Mouse (Mus musculus) bone marrow macrophage, adult 2 months (primary cell): ENCODE results near the gene Bnip2.

Source experiments
- CTCF ChIP-seq: IDR thresholded peaks from 2 replicates; pipeline ENCODE4 v1.5.1; 2012; ENCODE audit warnings: low read depth, mild to moderate bottlenecking, low read length, moderate library complexity
- POLR2A ChIP-seq: IDR thresholded peaks from 2 replicates; pipeline ENCODE4 v1.6.1; 2012; ENCODE audit warnings: mild to moderate bottlenecking, low read depth, low read length, borderline replicate concordance

DNA sequence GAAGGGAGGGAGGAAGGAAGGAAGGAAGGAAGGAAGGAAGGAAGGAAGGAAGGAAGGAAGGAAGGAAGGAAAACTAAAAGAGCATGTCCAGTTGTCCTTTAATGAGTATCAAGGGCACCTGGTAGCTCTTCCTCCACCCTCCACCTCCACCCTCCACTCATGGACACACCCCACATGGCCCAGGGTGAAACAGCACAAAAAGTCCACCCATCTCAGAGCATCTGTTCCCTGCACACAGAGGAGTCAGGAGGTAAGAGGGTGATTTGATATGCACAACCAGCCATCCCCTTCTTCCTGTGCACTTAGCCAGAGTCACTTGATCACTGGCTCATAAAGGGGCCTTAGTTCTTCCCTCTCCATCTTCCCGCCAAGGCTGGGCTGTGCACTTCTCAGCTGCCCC, 53.7 kb downstream of the Bnip2 start:
- TF ChIP-seq CTCF: no peak
- no peak for TF ChIP-seq POLR2A
